Mouse (Mus musculus): ENCODE data around the gene Gabpb1. TPM values are rescaled to one million over a fixed set of nuclear protein-coding genes. Genes with fewer than 3 reads are reported as not detected.

The Gabpb1 gene
- total and polyA plus RNA-seq, 2 experiments from 2014 or later, result 27.6 to 30.3 TPM

DNA sequence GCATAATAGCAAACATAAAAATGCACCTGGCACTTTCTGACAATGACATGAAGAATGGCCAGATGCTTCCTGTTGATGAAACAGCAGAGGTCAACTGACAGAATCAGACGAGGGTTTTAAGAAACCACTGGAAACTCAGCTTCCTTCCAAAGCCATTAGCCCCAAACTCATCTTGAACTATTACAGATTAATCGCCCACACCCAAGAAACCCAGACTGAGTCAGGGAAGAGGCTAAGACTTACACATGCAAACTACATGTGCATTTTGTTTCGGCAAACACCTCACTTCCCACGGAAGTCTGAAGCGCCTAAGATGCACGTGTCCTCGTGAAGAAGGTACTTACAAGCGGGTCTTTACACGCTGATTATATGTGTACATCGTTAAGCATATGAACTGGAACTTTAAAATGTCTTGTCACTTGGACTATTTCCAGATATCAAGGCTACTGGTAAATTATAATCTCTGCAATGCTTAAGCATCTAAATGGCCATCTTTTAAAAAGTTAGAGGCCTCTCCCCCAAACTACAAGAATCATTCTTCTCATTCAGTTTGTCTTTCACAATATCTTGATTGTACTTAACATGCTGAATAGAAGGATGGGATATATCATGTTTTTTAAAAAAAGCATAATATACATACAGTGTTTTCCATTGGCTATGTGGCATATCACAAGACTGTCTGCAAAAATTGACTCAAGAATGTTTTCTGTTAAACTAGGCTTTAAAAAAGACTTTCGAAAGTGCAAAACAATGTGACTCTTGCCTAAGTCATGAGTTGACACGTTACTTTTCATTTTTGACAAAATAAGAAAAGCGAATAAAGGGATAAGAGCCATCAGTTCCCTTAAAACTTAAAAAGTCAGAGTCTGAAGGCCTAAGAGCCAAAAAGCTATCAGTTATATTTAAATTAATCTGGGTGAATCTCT, 2.6 kb downstream of the Gabpb1 start:
- peaks cover 32% of the 10 kb centered on the region for H3K4me1 ChIP-seq (ENCODE audit: insufficient read depth)
- H3K4me2 ChIP-seq (ENCODE audit: low read depth), result peak overlapping the region; percentile 78
- H3K9ac ChIP-seq, result peak overlapping the region; percentile 100; the same call in 1 of the 2 replicates
- no peaks in the 10 kb centered on the region for H3K36me3 ChIP-seq (ENCODE audit: insufficient read depth)
- TF ChIP-seq CTCF (IDR thresholded peaks at IDR 0.05; ENCODE audit: low read depth), result no peak
- no peaks in the 10 kb centered on the region for H3K27me3 ChIP-seq (ENCODE audit: insufficient read depth, low read length)
- WGBS, result 58% methylated on average over 13 of the region's 13 CpGs
- peak overlapping the region; percentile 100; the same call in 1 of the 2 replicates for H3K27ac ChIP-seq (ENCODE audit: low read depth, low read length)
- no peaks in the 10 kb centered on the region for H3K9me3 ChIP-seq (ENCODE audit: low read length)
- ATAC-seq, result no peak
- no peak for DNase-seq
- peak overlapping the region; percentile 98 for H3K4me3 ChIP-seq (ENCODE audit: low read depth, low read length)

GRCm38 (mm10) chr2:126668621-126669252, 7.4 kb downstream of the Gabpb1 start:
- Histone ChIP-seq H3K4me3 (ENCODE audit: low read depth, low read length) (no peak overlapping the region), H3K36me3 (ENCODE audit: insufficient read depth) (no peaks in the 10 kb centered on the region), H3K4me2 (ENCODE audit: low read depth) (no peak overlapping the region), H3K9me3 (ENCODE audit: low read length) (no peaks in the 10 kb centered on the region), H3K27me3 (ENCODE audit: insufficient read depth, low read length) (no peaks in the 10 kb centered on the region), H3K27ac (ENCODE audit: low read depth, low read length) (no peak overlapping the region), H3K4me1 (ENCODE audit: insufficient read depth) (peaks cover 15% of the 10 kb centered on the region), H3K9ac (no peak overlapping the region)
- no peak for TF ChIP-seq CTCF (IDR thresholded peaks at IDR 0.05; ENCODE audit: low read depth)
- DNase-seq, result no peak
- 91% methylated on average over 5 of the region's 5 CpGs for WGBS
- no peak for ATAC-seq

- ATAC-seq (no peak), DNase-seq (no peak)
- H3K4me3 ChIP-seq (ENCODE audit: low read depth, low read length), result no peak overlapping the region
- WGBS, result 95% methylated on average over 3 of the region's 3 CpGs
- H3K9ac ChIP-seq, result no peak overlapping the region
- no peak for TF ChIP-seq CTCF (IDR thresholded peaks at IDR 0.05; ENCODE audit: low read depth)
- no peaks in the 10 kb centered on the region for H3K4me1 ChIP-seq (ENCODE audit: insufficient read depth)
- no peak overlapping the region for H3K4me2 ChIP-seq (ENCODE audit: low read depth)
- H3K27ac ChIP-seq (ENCODE audit: low read depth, low read length), result no peak overlapping the region
- no peaks in the 10 kb centered on the region for H3K9me3 ChIP-seq (ENCODE audit: low read length)
- no peaks in the 10 kb centered on the region for H3K27me3 ChIP-seq (ENCODE audit: insufficient read depth, low read length)
- H3K36me3 ChIP-seq (ENCODE audit: insufficient read depth), result no peaks in the 10 kb centered on the region
Observed at GRCm38 (mm10) chr2:126665984-126666383, 10.2 kb downstream of the Gabpb1 start.

DNA sequence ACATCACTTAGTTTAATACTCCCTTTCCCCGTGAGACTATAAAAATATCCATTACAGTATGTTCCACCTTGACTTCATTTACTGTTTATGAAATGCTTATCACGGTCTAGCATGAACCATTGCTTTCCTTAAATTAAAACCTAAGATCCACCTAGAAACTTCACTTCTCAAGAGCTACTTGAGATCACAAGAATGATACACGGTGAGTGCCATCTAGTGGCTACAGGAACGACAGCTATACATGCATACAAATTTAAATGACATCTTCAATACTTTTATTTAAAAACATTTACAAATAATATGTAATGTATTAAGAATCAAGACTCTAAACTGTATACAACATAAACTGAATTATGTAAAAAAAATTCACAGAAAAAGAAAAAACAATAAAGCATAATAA, 12.7 kb downstream of the Gabpb1 start:
- H3K9me3 ChIP-seq (ENCODE audit: low read length), result no peaks in the 10 kb centered on the region
- peak; percentile 60 for DNase-seq
- H3K27me3 ChIP-seq (ENCODE audit: insufficient read depth, low read length), result no peaks in the 10 kb centered on the region
- H3K27ac ChIP-seq (ENCODE audit: low read depth, low read length), result no peak overlapping the region
- WGBS, result 53% methylated on average over 4 of the region's 4 CpGs
- TF ChIP-seq CTCF (IDR thresholded peaks at IDR 0.05; ENCODE audit: low read depth), result peak; percentile 71
- no peak overlapping the region for H3K9ac ChIP-seq
- H3K36me3 ChIP-seq (ENCODE audit: insufficient read depth), result no peaks in the 10 kb centered on the region
- no peak overlapping the region for H3K4me3 ChIP-seq (ENCODE audit: low read depth, low read length)
- H3K4me1 ChIP-seq (ENCODE audit: insufficient read depth), result no peaks in the 10 kb centered on the region
- no peak overlapping the region for H3K4me2 ChIP-seq (ENCODE audit: low read depth)
- ATAC-seq, result peak; percentile 53

- ATAC-seq, result no peak
- no peak overlapping the region for H3K4me3 ChIP-seq (ENCODE audit: low read depth, low read length)
- no peak for DNase-seq
- H3K9me3 ChIP-seq (ENCODE audit: low read length), result no peaks in the 10 kb centered on the region
- WGBS, result 82% methylated on average over 4 of the region's 4 CpGs
- no peak overlapping the region for H3K27ac ChIP-seq (ENCODE audit: low read depth, low read length)
- no peak for TF ChIP-seq CTCF (IDR thresholded peaks at IDR 0.05; ENCODE audit: low read depth)
- H3K4me2 ChIP-seq (ENCODE audit: low read depth), result no peak overlapping the region
- H3K27me3 ChIP-seq (ENCODE audit: insufficient read depth, low read length), result no peaks in the 10 kb centered on the region
- no peaks in the 10 kb centered on the region for H3K4me1 ChIP-seq (ENCODE audit: insufficient read depth)
- peaks cover 24% of the 10 kb centered on the region for H3K36me3 ChIP-seq (ENCODE audit: insufficient read depth)
- H3K9ac ChIP-seq, result no peak overlapping the region
Observed at GRCm38 (mm10) chr2:126652929-126653328, 23.2 kb downstream of the Gabpb1 start.

- H3K36me3 ChIP-seq (ENCODE audit: insufficient read depth), result peaks cover 53% of the 10 kb centered on the region
- WGBS, result 88% methylated on average over 3 of the region's 3 CpGs
Observed at GRCm38 (mm10) chr2:126647762-126648161, 28.4 kb downstream of the Gabpb1 start.

DNA sequence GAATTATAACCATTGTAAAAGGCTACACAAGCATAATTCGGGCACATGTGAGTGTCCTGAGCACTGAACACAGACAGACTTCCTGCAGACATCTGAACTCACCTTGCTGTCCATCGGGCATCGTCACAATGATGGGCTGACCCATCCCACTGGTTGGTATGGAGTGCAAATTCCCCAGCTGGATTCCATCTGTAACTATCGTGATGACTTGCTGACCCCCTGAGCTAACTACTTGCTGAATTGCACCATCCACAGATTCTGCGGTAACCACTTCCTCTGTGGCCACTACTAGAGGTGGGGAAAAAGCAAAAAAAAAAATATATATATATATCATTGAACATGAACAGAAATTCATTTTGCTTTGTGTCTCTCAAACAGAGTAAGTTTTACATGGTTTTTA, 29.7 kb downstream of the Gabpb1 start:
- Histone ChIP-seq H3K9ac (no peak overlapping the region), H3K4me2 (ENCODE audit: low read depth) (no peak overlapping the region), H3K36me3 (ENCODE audit: insufficient read depth) (peaks cover 50% of the 10 kb centered on the region), H3K4me3 (ENCODE audit: low read depth, low read length) (no peak overlapping the region), H3K27me3 (ENCODE audit: insufficient read depth, low read length) (no peaks in the 10 kb centered on the region), H3K9me3 (ENCODE audit: low read length) (no peaks in the 10 kb centered on the region), H3K4me1 (ENCODE audit: insufficient read depth) (no peaks in the 10 kb centered on the region), H3K27ac (ENCODE audit: low read depth, low read length) (no peak overlapping the region)
- ATAC-seq (no peak), DNase-seq (no peak)
- no peak for TF ChIP-seq CTCF (IDR thresholded peaks at IDR 0.05; ENCODE audit: low read depth)
- 95% methylated on average over 5 of the region's 5 CpGs for WGBS

More at GRCm38 (mm10) chr2:126647762-126648161, 28.4 kb downstream of the Gabpb1 start:
- TF ChIP-seq CTCF (IDR thresholded peaks at IDR 0.05; ENCODE audit: low read depth), result no peak
- ATAC-seq, result no peak
- no peak overlapping the region for H3K4me2 ChIP-seq (ENCODE audit: low read depth)
- no peaks in the 10 kb centered on the region for H3K9me3 ChIP-seq (ENCODE audit: low read length)
- no peak for DNase-seq
- H3K9ac ChIP-seq, result no peak overlapping the region
- H3K27ac ChIP-seq (ENCODE audit: low read depth, low read length), result no peak overlapping the region
- H3K4me1 ChIP-seq (ENCODE audit: insufficient read depth), result no peaks in the 10 kb centered on the region
- H3K4me3 ChIP-seq (ENCODE audit: low read depth, low read length), result no peak overlapping the region
- H3K27me3 ChIP-seq (ENCODE audit: insufficient read depth, low read length), result no peaks in the 10 kb centered on the region

Measured in forebrain, postnatal 0 days (tissue).